Mouse (Mus musculus) 3134 (cell line): ENCODE measurements at regions not wholly inside any gene's neighbourhood (a gene's known extent, or its start where the extent isn't known, plus 50 kb on each side); places are given as distances from the start of the nearest gene placed in this dataset.

Experiments used
- DNase-seq: peaks from one replicate; pipeline ENCODE4 v3.0.0-alpha.2; 2011; ENCODE audit warnings: low spot score; ENCODE audit not compliant: insufficient read length; ENCODE audit errors: extremely low read depth

DNA sequence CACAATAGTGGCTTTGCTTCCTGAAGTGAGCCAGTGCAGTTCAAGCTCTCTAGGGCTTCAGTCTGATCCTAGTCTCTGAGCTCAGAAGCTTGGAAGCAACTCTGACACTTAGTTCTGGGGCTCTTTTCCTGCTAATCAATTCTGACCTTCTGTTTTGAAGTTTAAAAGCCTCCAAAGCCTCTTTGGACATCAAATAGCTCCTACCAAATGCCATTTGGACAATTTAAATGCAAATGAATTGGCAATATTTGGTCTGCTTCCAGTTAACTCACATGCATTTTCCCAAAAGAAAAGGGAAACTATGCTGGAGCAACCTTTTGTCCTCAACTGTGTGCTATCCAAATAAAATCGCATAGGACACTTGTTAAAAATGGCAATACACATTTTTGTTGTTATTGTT is 968.7 kb downstream of the Tlr4 start:
- no peak for DNase-seq
